Mouse (Mus musculus) embryonic facial prominence, embryonic 15.5 days (tissue): Measurements from ENCODE around the gene Scimp. TPM values are rescaled to one million over a fixed set of nuclear protein-coding genes. Genes with fewer than 3 reads are reported as not detected.
"Not testable (repeated sequence)": the region's sequence is repeated elsewhere in the genome, so short reads cannot be mapped to it uniquely, and the experiment has no call there.

Source experiments
- ATAC-seq: fragments of 200-750 bp; cut with Nextera tagmentation; 2 replicates; pipeline ENCODE4 v1.8.0; 2017; ENCODE audit warnings: low read depth, moderate TSS enrichment; ENCODE audit not compliant: insufficient number of reproducible peaks, low FRiP score, low TSS enrichment
- H3K27ac ChIP-seq: fragments of 300-500 bp; sonication (generic); replicated peaks from 2 replicates; pipeline ENCODE4 v1.5.1; 2015; ENCODE audit warnings: mild to moderate bottlenecking, inconsistent platforms
- H3K27me3 ChIP-seq: fragments of 300-500 bp; sonication (generic); 2 replicates; pipeline ENCODE4 v1.6.1; 2015; ENCODE audit warnings: inconsistent platforms
- H3K36me3 ChIP-seq: fragments of 300-500 bp; sonication (generic); 2 replicates; pipeline ENCODE4 v1.6.1; 2015; ENCODE audit warnings: mild to moderate bottlenecking, inconsistent platforms
- H3K4me1 ChIP-seq: fragments of 300-500 bp; sonication (generic); 2 replicates; pipeline ENCODE4 v1.6.1; 2015; ENCODE audit warnings: inconsistent platforms
- H3K4me2 ChIP-seq: fragments of 300-500 bp; sonication (generic); replicated peaks from 2 replicates; pipeline ENCODE4 v1.6.1; 2015; ENCODE audit warnings: mild to moderate bottlenecking, inconsistent platforms
- H3K4me3 ChIP-seq: fragments of 300-500 bp; sonication (generic); replicated peaks from 2 replicates; pipeline ENCODE4 v1.5.1; 2015; ENCODE audit warnings: mild to moderate bottlenecking, inconsistent platforms
- H3K9ac ChIP-seq: fragments of 300-500 bp; sonication (generic); 2 replicates; pipeline ENCODE4 v1.6.1; 2015; ENCODE audit warnings: inconsistent platforms
- H3K9me3 ChIP-seq: fragments of 300-500 bp; sonication (generic); replicated peaks from 2 replicates; pipeline ENCODE4 v1.6.1; 2016; ENCODE audit warnings: inconsistent platforms
- WGBS: fragments of 180-500 bp; shearing (Covaris S2); methylation state at CpG from one replicate; pipeline ENCODE4 v1.1.7; 2015; 5-methylcytosine and 5-hydroxymethylcytosine counted together
- polyA plus RNA-seq: library from polyadenylated mRNA; unstranded; fragments of >200 nt; fragmentation: Nextera tagmentation; extraction: Ambion mirVana; gene quantifications from 2 replicates; pipeline ENCODE4 v1.2.1, GENCODE M21; 2015

Gene Scimp
- polyA plus RNA-seq, 1 experiment from 2014 or later: not detected

- H3K4me2 ChIP-seq: no peak overlapping the region
- H3K4me1 ChIP-seq: no peaks in the 10 kb centered on the region
- no peaks in the 10 kb centered on the region for H3K36me3 ChIP-seq
- no peak for ATAC-seq
- H3K27me3 ChIP-seq: no peaks in the 10 kb centered on the region
- H3K9ac ChIP-seq: no peak overlapping the region
- H3K4me3 ChIP-seq: no peak overlapping the region
- WGBS: 50% methylated on average over 7 of the region's 7 CpGs
- H3K27ac ChIP-seq: no peak overlapping the region
- H3K9me3 ChIP-seq: no peaks in the 10 kb centered on the region
These were observed 21.4 kb downstream of the Scimp start for GRCm38 (mm10) chr11:70790874-70791551.

GRCm38 (mm10) chr11:70790426-70790825 is 22.0 kb downstream of the Scimp start:
- Histone ChIP-seq H3K36me3 (no peaks in the 10 kb centered on the region), H3K27me3 (no peaks in the 10 kb centered on the region), H3K4me2 (no peak overlapping the region), H3K9me3 (no peaks in the 10 kb centered on the region), H3K4me3 (no peak overlapping the region), H3K27ac (no peak overlapping the region), H3K4me1 (no peaks in the 10 kb centered on the region), H3K9ac (no peak overlapping the region)
- ATAC-seq: no peak
- WGBS: 87% methylated on average over 2 of the region's 2 CpGs

GRCm38 (mm10) chr11:70788972-70789655 is 23.3 kb downstream of the Scimp start:
- no peak overlapping the region for H3K4me2 ChIP-seq
- H3K4me3 ChIP-seq: no peak overlapping the region
- H3K4me1 ChIP-seq: no peaks in the 10 kb centered on the region
- no peaks in the 10 kb centered on the region for H3K27me3 ChIP-seq
- no peaks in the 10 kb centered on the region for H3K9me3 ChIP-seq
- no peak overlapping the region for H3K27ac ChIP-seq
- H3K9ac ChIP-seq: no peak overlapping the region
- 80% methylated on average over 10 of the region's 10 CpGs for WGBS
- no peaks in the 10 kb centered on the region for H3K36me3 ChIP-seq
- ATAC-seq: no peak

DNA sequence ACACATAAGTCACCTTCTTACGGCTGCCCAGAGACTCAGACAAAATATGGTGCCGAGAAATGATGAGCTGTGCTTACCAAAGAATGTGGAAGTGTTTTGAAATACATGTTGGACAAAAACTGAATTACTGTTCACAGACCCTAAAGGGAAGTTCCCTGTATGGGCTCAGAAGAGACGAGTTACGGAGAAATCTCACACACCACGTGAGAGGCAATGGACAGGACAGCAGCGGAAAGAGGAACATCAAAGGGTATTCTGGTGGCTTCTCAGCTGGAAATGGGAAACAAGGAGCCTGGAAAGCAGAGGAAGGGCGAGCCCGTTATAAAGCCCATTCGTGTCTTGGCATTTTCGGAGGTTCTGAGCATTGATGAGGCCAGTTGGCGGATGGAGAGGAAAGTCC is 25.3 kb downstream of the Scimp start:
- ATAC-seq: no peak
- H3K4me3 ChIP-seq: no peak overlapping the region
- WGBS: 68% methylated on average over 11 of the region's 11 CpGs
- H3K9me3 ChIP-seq: no peaks in the 10 kb centered on the region
- H3K4me2 ChIP-seq: no peak overlapping the region
- no peaks in the 10 kb centered on the region for H3K27me3 ChIP-seq
- no peak overlapping the region for H3K9ac ChIP-seq
- H3K4me1 ChIP-seq: no peaks in the 10 kb centered on the region
- H3K27ac ChIP-seq: no peak overlapping the region
- H3K36me3 ChIP-seq: no peaks in the 10 kb centered on the region

DNA sequence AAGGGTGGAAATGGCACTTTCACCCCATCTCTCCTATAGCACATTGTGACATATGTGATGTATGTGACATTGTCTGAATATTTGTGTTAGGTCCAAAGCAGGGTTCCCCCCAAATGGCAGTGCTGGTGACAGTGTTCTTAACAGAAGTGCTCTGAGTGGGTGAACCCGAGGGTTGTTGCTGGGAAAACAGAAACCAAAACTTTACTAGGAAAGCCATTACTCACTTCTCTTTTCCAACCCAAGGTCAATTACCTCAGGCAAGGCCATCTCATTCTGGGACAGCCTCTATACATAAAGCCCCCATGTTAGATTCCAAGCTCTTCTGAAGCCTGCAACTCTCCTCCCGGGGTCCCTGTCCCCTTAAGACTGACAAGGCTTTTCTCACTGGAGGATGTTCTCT is 26.5 kb downstream of the Scimp start:
- H3K9me3 ChIP-seq: no peaks in the 10 kb centered on the region
- no peak overlapping the region for H3K27ac ChIP-seq
- no peaks in the 10 kb centered on the region for H3K36me3 ChIP-seq
- H3K4me1 ChIP-seq: no peaks in the 10 kb centered on the region
- 59% methylated on average over 2 of the region's 2 CpGs for WGBS
- H3K4me3 ChIP-seq: no peak overlapping the region
- no peak overlapping the region for H3K4me2 ChIP-seq
- no peaks in the 10 kb centered on the region for H3K27me3 ChIP-seq
- no peak overlapping the region for H3K9ac ChIP-seq
- no peak for ATAC-seq

DNA sequence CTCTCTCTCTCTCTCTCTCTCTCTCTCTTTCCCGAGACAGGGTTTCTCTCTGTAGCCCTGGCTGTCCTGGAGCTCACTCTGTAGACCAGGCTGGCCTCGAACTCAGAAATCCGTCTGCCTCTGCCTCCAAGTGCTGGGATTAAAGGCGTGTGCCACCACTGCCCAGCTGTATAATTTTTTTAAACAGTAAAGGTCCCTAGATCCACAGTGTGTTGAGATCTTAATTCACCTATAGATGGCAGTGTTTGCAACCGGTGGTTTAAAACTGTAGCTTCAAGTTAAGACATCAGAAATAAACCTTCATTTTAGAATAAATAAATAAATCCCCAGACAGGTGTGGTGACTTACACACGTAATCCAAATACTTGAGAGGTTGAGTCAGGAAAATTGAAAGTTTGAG is 34.3 kb downstream of the Scimp start:
- H3K27ac ChIP-seq, ATAC-seq, H3K4me1 ChIP-seq, H3K27me3 ChIP-seq, H3K9me3 ChIP-seq, H3K4me3 ChIP-seq, H3K9ac ChIP-seq, H3K4me2 ChIP-seq: not testable (repeated sequence)
- 25% methylated on average over 6 of the region's 6 CpGs for WGBS
- peaks cover 13% of the 10 kb centered on the region for H3K36me3 ChIP-seq

GRCm38 (mm10) chr11:70777634-70778033 is 34.8 kb downstream of the Scimp start:
- Histone ChIP-seq H3K36me3 (peaks cover 16% of the 10 kb centered on the region), H3K9me3 (no peaks in the 10 kb centered on the region), H3K9ac (no peak overlapping the region), H3K4me1 (peaks cover 4% of the 10 kb centered on the region; the same call in 1 of the 2 replicates), H3K27ac (no peak overlapping the region), H3K27me3 (no peaks in the 10 kb centered on the region), H3K4me2 (no peak overlapping the region), H3K4me3 (no peak overlapping the region)
- ATAC-seq: no peak
- 68% methylated on average over 6 of the region's 6 CpGs for WGBS

- WGBS: 24% methylated on average over 17 of the region's 17 CpGs
- no peak overlapping the region for H3K4me3 ChIP-seq
- no peak overlapping the region for H3K4me2 ChIP-seq
- H3K27me3 ChIP-seq: no peaks in the 10 kb centered on the region
- peaks cover 22% of the 10 kb centered on the region for H3K36me3 ChIP-seq
- no peak overlapping the region for H3K9ac ChIP-seq
- no peaks in the 10 kb centered on the region for H3K9me3 ChIP-seq
- ATAC-seq: peak; percentile 67; the same call in 1 of the 2 replicates
- H3K4me1 ChIP-seq: peaks cover 4% of the 10 kb centered on the region; the same call in 1 of the 2 replicates
- H3K27ac ChIP-seq: no peak overlapping the region
These were observed 35.4 kb downstream of the Scimp start for GRCm38 (mm10) chr11:70776830-70777571.

GRCm38 (mm10) chr11:70770804-70771203 is 41.6 kb downstream of the Scimp start:
- Histone ChIP-seq H3K4me2 (no peak overlapping the region), H3K9me3 (no peaks in the 10 kb centered on the region), H3K9ac (no peak overlapping the region), H3K27ac (no peak overlapping the region), H3K4me3 (no peak overlapping the region), H3K36me3 (peaks cover 42% of the 10 kb centered on the region), H3K4me1 (0 out of 2 replicates have a peak, but pooled peaks cover 2% of the 10 kb centered on the region), H3K27me3 (no peaks in the 10 kb centered on the region)
- WGBS: 97% methylated on average over 3 of the region's 3 CpGs
- no peak for ATAC-seq

DNA sequence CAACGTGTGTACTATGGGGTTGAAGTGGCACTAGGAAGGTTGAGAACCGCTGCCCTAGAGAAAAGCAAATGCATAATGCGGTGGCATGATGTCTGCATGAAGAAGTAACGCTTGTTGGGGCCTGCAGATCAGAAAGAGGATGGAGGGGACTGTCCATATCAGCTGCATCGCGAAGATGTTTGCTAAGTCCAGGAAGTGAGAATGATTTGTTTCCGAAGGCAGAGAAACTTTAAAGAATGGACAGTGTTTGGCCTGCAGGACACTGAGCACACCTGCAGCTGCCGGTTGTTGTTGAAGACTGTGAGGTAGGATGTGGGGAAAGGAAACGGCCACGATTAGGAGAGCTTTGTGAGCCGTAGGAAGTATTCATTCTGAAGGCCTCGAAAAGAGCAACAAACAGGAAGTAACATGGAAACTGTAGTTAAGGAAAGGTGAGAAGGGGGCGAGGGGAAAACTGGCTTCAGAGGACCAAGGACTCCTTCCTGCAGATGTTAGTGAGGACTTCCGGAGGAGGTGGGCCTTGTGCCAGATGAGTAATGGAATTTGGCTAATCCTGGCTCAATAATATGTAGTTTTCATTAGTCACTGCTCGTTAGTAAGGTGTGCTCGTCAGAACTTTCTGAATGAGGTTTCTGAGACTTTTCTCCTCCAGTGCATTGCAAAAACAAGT is 46.5 kb downstream of the Scimp start:
- WGBS: 72% methylated on average over 16 of the region's 16 CpGs
- Histone ChIP-seq H3K36me3 (0 out of 2 replicates have a peak, but pooled peaks cover 8% of the 10 kb centered on the region), H3K9ac (no peak overlapping the region), H3K4me1 (0 out of 2 replicates have a peak, but pooled peaks cover 6% of the 10 kb centered on the region), H3K4me3 (no peak overlapping the region), H3K27ac (no peak overlapping the region), H3K27me3 (no peaks in the 10 kb centered on the region), H3K4me2 (no peak overlapping the region; the same call in 1 of the 2 replicates), H3K9me3 (no peaks in the 10 kb centered on the region)
- no peak for ATAC-seq
